Mouse (Mus musculus): ENCODE results near the gene Nxpe5. TPM values are rescaled to one million over a fixed set of nuclear protein-coding genes. Genes with fewer than 3 reads are reported as not detected.
A peak's percentile ranks its signal among the peaks of the same experiment; 100 is the strongest.

Gene Nxpe5
- polyA plus RNA-seq, 1 experiment = not detected

DNA sequence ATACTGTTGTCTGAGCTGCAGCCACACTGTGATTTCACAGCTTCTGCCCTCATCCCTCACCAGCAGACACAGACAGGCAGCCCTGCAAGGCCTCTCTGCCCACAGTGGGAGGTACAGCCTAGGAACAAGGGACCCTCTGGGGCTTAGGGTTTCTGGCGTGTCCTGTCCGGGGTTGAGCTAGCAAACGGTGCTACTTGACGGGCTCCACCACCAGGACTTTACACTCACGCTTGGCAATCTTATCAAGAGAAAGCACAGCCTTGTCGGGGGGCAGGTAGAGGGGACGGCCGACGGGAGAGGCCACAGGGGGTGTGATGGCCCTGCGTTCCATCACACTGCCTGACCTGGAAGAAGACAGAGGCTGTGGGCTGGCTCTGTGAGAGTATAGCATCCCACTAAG lies 34.4 kb downstream of the Nxpe5 start:
- Histone ChIP-seq H3ac (ENCODE audit: control insufficient read depth, insufficient read length) (no peak overlapping the region), H3K79me2 (ENCODE audit: control insufficient read depth, insufficient read depth) (peaks cover 8% of the 10 kb centered on the region), H3K4me2 (ENCODE audit: low read depth) (no peak overlapping the region), H3K36me3 (ENCODE audit: control insufficient read depth, insufficient read depth) (no peaks in the 10 kb centered on the region), H3K4me3 (no peak overlapping the region), H3K27me3 (ENCODE audit: control insufficient read depth, insufficient read depth, insufficient read length) (no peaks in the 10 kb centered on the region)
- TF ChIP-seq USF1 (IDR thresholded peaks at IDR 0.05; ENCODE audit: low read depth) (no peak), MAX (IDR thresholded peaks at IDR 0.05; ENCODE audit: low read depth) (no peak), SRF (IDR thresholded peaks at IDR 0.05; ENCODE audit: control insufficient read depth, insufficient read length, low read depth) (no peak), POLR2A (IDR thresholded peaks at IDR 0.05; ENCODE audit: insufficient read length, low read depth) (no peak), MYOG (IDR thresholded peaks at IDR 0.05; ENCODE audit: control insufficient read depth in 1 of 3, insufficient read depth in 1 of 3, insufficient read length in 2 of 3, low read depth in 2 of 3) (no peak), CEBPB (IDR thresholded peaks at IDR 0.05; ENCODE audit: insufficient read depth, poor library complexity, severe bottlenecking) (no peak), REST (IDR thresholded peaks at IDR 0.05; ENCODE audit: insufficient read depth, insufficient read length) (no peak), MYOD1 (IDR thresholded peaks at IDR 0.05; ENCODE audit: control insufficient read depth in 1 of 3, insufficient read length in 2 of 3, low read depth in 2 of 3) (no peak), POLR2AphosphoS2 (IDR thresholded peaks at IDR 0.05; ENCODE audit: insufficient read length, low read depth) (no peak), E2F4 (IDR thresholded peaks at IDR 0.05; ENCODE audit: insufficient read depth) (no peak), TCF3 (IDR thresholded peaks at IDR 0.05; ENCODE audit: insufficient read length, low read depth) (no peak), TCF12 (IDR thresholded peaks at IDR 0.05; ENCODE audit: insufficient read depth, poor library complexity, severe bottlenecking) (no peak)

DNA sequence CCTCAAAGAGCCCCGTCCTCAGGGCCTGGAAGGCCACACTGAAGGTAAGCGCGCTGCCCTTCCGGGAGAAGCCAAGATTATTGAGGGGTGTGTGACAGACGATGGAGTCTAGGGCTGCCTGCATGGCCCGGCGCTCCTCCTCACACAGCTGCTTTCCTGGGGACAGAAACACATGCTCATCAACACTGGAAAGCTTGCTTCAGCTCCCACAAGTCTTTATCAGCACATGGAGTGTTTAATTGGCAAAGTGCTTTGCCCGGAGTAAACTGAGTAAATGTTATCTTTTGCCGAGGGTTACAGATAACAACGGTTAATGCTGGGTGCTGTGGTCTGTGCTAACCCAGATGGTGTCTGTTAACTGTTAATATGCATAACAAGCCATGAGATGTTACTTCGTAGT lies 35.1 kb downstream of the Nxpe5 start:
- Histone ChIP-seq H3K4me2 (ENCODE audit: low read depth) (no peak overlapping the region), H3K79me2 (ENCODE audit: control insufficient read depth, insufficient read depth) (peaks cover 8% of the 10 kb centered on the region), H3ac (ENCODE audit: control insufficient read depth, insufficient read length) (no peak overlapping the region), H3K27me3 (ENCODE audit: control insufficient read depth, insufficient read depth, insufficient read length) (no peaks in the 10 kb centered on the region), H3K36me3 (ENCODE audit: control insufficient read depth, insufficient read depth) (no peaks in the 10 kb centered on the region), H3K4me3 (no peak overlapping the region)
- TF ChIP-seq E2F4 (IDR thresholded peaks at IDR 0.05; ENCODE audit: insufficient read depth) = no peak
- no peak for TF ChIP-seq POLR2A (IDR thresholded peaks at IDR 0.05; ENCODE audit: insufficient read length, low read depth)
- no peak for TF ChIP-seq SRF (IDR thresholded peaks at IDR 0.05; ENCODE audit: control insufficient read depth, insufficient read length, low read depth)
- TF ChIP-seq MYOG (IDR thresholded peaks at IDR 0.05; ENCODE audit: control insufficient read depth in 1 of 3, insufficient read depth in 1 of 3, insufficient read length in 2 of 3, low read depth in 2 of 3) = no peak
- TF ChIP-seq CEBPB (IDR thresholded peaks at IDR 0.05; ENCODE audit: insufficient read depth, poor library complexity, severe bottlenecking) = no peak
- TF ChIP-seq TCF12 (IDR thresholded peaks at IDR 0.05; ENCODE audit: insufficient read depth, poor library complexity, severe bottlenecking) = no peak
- TF ChIP-seq TCF3 (IDR thresholded peaks at IDR 0.05; ENCODE audit: insufficient read length, low read depth) = no peak
- no peak for TF ChIP-seq USF1 (IDR thresholded peaks at IDR 0.05; ENCODE audit: low read depth)
- no peak for TF ChIP-seq MYOD1 (IDR thresholded peaks at IDR 0.05; ENCODE audit: control insufficient read depth in 1 of 3, insufficient read length in 2 of 3, low read depth in 2 of 3)
- no peak for TF ChIP-seq MAX (IDR thresholded peaks at IDR 0.05; ENCODE audit: low read depth)
- TF ChIP-seq POLR2AphosphoS2 (IDR thresholded peaks at IDR 0.05; ENCODE audit: insufficient read length, low read depth) = no peak
- TF ChIP-seq REST (IDR thresholded peaks at IDR 0.05; ENCODE audit: insufficient read depth, insufficient read length) = no peak

DNA sequence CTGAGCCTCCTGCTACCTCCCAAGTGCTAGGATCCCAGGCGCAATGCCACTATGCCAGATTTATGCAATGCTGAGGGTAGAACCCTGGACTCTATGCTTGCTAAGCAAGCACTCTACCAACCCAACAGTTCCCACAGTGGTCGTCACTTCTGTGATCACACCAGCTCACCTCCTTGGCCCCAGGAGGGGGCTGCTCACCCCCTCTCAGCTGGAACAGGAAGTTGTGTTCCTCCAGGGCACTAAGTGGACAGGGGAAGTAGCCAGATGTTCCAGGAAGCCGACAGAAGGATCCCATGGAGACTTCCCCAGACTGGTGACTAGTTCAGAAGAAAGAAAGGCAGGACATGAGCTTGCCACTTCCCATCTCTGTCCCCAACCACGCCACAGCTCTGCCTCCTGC lies 36.3 kb downstream of the Nxpe5 start:
- Histone ChIP-seq H3K4me3 (peak overlapping the region; percentile 60), H3K4me2 (ENCODE audit: low read depth) (no peak overlapping the region), H3K27me3 (ENCODE audit: control insufficient read depth, insufficient read depth, insufficient read length) (no peaks in the 10 kb centered on the region), H3ac (ENCODE audit: control insufficient read depth, insufficient read length) (no peak overlapping the region), H3K36me3 (ENCODE audit: control insufficient read depth, insufficient read depth) (no peaks in the 10 kb centered on the region), H3K79me2 (ENCODE audit: control insufficient read depth, insufficient read depth) (peaks cover 8% of the 10 kb centered on the region)
- TF ChIP-seq MYOD1 (IDR thresholded peaks at IDR 0.05; ENCODE audit: control insufficient read depth in 1 of 3, insufficient read length in 2 of 3, low read depth in 2 of 3) (no peak), MAX (IDR thresholded peaks at IDR 0.05; ENCODE audit: low read depth) (no peak), E2F4 (IDR thresholded peaks at IDR 0.05; ENCODE audit: insufficient read depth) (no peak), POLR2AphosphoS2 (IDR thresholded peaks at IDR 0.05; ENCODE audit: insufficient read length, low read depth) (no peak), REST (IDR thresholded peaks at IDR 0.05; ENCODE audit: insufficient read depth, insufficient read length) (no peak)

DNA sequence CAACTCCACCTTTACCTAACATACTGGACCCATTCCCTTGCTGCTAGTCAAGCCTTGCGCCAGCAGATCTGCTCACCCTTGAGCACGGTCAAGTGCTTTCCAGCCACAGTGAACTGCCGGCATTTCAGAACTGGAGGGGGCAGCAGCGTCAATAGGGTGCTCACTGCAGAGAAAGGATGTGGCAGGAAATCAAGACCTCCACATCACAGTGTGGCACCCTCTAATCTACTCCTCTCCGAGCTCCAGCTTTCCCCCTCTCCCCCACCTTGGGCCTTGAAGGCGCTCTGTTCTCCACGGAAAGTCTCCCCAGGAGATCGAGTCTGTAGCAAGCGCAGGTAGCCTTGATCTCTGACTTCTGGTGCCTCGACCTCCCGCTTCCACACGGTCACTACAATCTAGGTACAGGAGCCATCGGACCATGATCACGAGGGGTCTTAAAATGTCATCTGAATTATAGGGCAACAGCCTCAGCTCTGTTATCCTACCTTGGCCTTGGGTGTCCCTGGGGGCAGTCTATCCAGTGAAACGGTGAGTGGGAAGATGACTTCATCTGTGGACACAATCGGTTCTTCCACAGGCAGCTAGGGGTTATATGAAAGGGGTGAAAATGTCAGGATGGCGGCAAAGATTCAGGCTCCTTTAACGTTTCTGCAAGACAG lies 37.0 kb downstream of the Nxpe5 start:
- no peak for TF ChIP-seq MYOD1 (IDR thresholded peaks at IDR 0.05; ENCODE audit: control insufficient read depth in 1 of 3, insufficient read length in 2 of 3, low read depth in 2 of 3)
- TF ChIP-seq SRF (IDR thresholded peaks at IDR 0.05; ENCODE audit: control insufficient read depth, insufficient read length, low read depth) = no peak
- no peak for TF ChIP-seq TCF3 (IDR thresholded peaks at IDR 0.05; ENCODE audit: insufficient read length, low read depth)
- TF ChIP-seq MYOG (IDR thresholded peaks at IDR 0.05; ENCODE audit: control insufficient read depth in 1 of 3, insufficient read depth in 1 of 3, insufficient read length in 2 of 3, low read depth in 2 of 3) = no peak
- no peak for TF ChIP-seq MAX (IDR thresholded peaks at IDR 0.05; ENCODE audit: low read depth)
- no peak for TF ChIP-seq POLR2A (IDR thresholded peaks at IDR 0.05; ENCODE audit: insufficient read length, low read depth)
- no peak for TF ChIP-seq REST (IDR thresholded peaks at IDR 0.05; ENCODE audit: insufficient read depth, insufficient read length)
- TF ChIP-seq CEBPB (IDR thresholded peaks at IDR 0.05; ENCODE audit: insufficient read depth, poor library complexity, severe bottlenecking) = no peak
- TF ChIP-seq E2F4 (IDR thresholded peaks at IDR 0.05; ENCODE audit: insufficient read depth) = no peak
- TF ChIP-seq USF1 (IDR thresholded peaks at IDR 0.05; ENCODE audit: low read depth) = no peak
- TF ChIP-seq TCF12 (IDR thresholded peaks at IDR 0.05; ENCODE audit: insufficient read depth, poor library complexity, severe bottlenecking) = no peak
- TF ChIP-seq POLR2AphosphoS2 (IDR thresholded peaks at IDR 0.05; ENCODE audit: insufficient read length, low read depth) = no peak
- Histone ChIP-seq H3K4me3 (peak overlapping the region; percentile 60), H3K36me3 (ENCODE audit: control insufficient read depth, insufficient read depth) (no peaks in the 10 kb centered on the region), H3K4me2 (ENCODE audit: low read depth) (peak overlapping the region; percentile 92), H3ac (ENCODE audit: control insufficient read depth, insufficient read length) (peak overlapping the region; percentile 82), H3K79me2 (ENCODE audit: control insufficient read depth, insufficient read depth) (peaks cover 8% of the 10 kb centered on the region), H3K27me3 (ENCODE audit: control insufficient read depth, insufficient read depth, insufficient read length) (no peaks in the 10 kb centered on the region)
